In genomic region chr2:72245631-72246030, GRCm38 (mm10) we compare ENCODE assay signal across 11 mouse cellular contexts.
"Had no signal": no experiment of that assay in that cellular context is flagged by ENCODE, and none has a peak within 500 bp of the region (broad histone marks: within the 10 kb centered on the region; RNA-seq: fewer than 3 reads in every experiment).

No protein-coding gene starts in this region.

- H3K9me3 ChIP-seq: limb, embryonic 10.5 days; liver, embryonic 15.5 days; midbrain, embryonic 15.5 days; neural tube, embryonic 12.5 days had no signal

- H3K4me2 ChIP-seq: liver, embryonic 11.5 days; liver, embryonic 15.5 days; midbrain, embryonic 15.5 days; neural tube, embryonic 12.5 days had no signal

- H3K27ac ChIP-seq: left cerebral cortex, adult 2 months; limb, embryonic 10.5 days; liver, embryonic 15.5 days; midbrain, embryonic 15.5 days; neural tube, embryonic 12.5 days had no signal

- H3K4me3 ChIP-seq: left cerebral cortex, adult 2 months; limb, embryonic 10.5 days; liver, embryonic 15.5 days; midbrain, embryonic 15.5 days; neural tube, embryonic 12.5 days had no signal

- ATAC-seq: lung, postnatal 0 days; midbrain, embryonic 15.5 days had no signal

- H3K36me3 ChIP-seq: limb, embryonic 10.5 days; liver, embryonic 15.5 days; neural tube, embryonic 12.5 days had no signal

- H3K27me3 ChIP-seq: liver, embryonic 15.5 days; midbrain, embryonic 15.5 days had no signal

- H3K9ac ChIP-seq: liver, embryonic 15.5 days; midbrain, embryonic 15.5 days; neural tube, embryonic 12.5 days had no signal

- DNase-seq: kidney, postnatal 25 days; lung, adult 2 months; lung, postnatal 36 days; thymus, postnatal 4 days had no signal
